Mouse (Mus musculus) erythroblast, embryonic 14.5 days (primary cell): ENCODE measurements at regions not wholly inside any gene's neighbourhood (a gene's known extent, or its start where the extent isn't known, plus 50 kb on each side); places are given as distances from the start of the nearest gene placed in this dataset.

Experiments used
- GATA1 ChIP-seq: IDR thresholded peaks from 2 replicates; pipeline ENCODE4 v1.6.1; 2012; ENCODE audit warnings: low read length, inconsistent platforms, mixed read lengths
- TAL1 ChIP-seq: IDR thresholded peaks from 3 replicates; pipeline ENCODE4 v1.6.1; 2012; ENCODE audit warnings: low read length, inconsistent platforms, mixed read lengths

- no peak for TF ChIP-seq TAL1
- no peak for TF ChIP-seq GATA1
Observed at GRCm38 (mm10) chr6:100498126-100498525, 172.8 kb downstream of the Shq1 start.
